Mouse (Mus musculus) liver, adult 2 months (tissue): ENCODE results near the gene Col26a1.

Experiments used
- CTCF ChIP-seq: fragments of 200-500 bp; IDR thresholded peaks from 2 replicates; pipeline ENCODE4 v1.5.1; 2011; ENCODE audit warnings: low read depth, low read length, control low read depth
- POLR2A ChIP-seq: fragments of 200-500 bp; IDR thresholded peaks from 2 replicates; pipeline ENCODE4 v1.6.1; 2011; ENCODE audit warnings: low read length, control low read depth; ENCODE audit not compliant: insufficient read depth; ENCODE audit errors: extremely low read depth

- TF ChIP-seq CTCF: no peak
- no peak for TF ChIP-seq POLR2A
Observed at GRCm38 (mm10) chr5:136907991-136908857, 25.2 kb upstream of the Col26a1 start, which contains the start of gene Ift22.
